Mouse (Mus musculus) kidney, postnatal 0 days (tissue): ENCODE measurements around the gene Secisbp2l. TPM values are rescaled to one million over a fixed set of nuclear protein-coding genes. Genes with fewer than 3 reads are reported as not detected.

ENCODE experiments used
- ATAC-seq: fragments of 200-750 bp; cut with Nextera tagmentation; replicated peaks from 2 replicates; pipeline ENCODE4 v1.8.0; 2017; ENCODE audit warnings: low read depth, moderate number of reproducible peaks, moderate TSS enrichment, moderate library complexity; ENCODE audit not compliant: low FRiP score
- DNase-seq: peaks from one replicate; pipeline ENCODE4 v3.0.0-alpha.2; 2016; ENCODE audit warnings: low spot score
- H3K27ac ChIP-seq: fragments of 300-500 bp; sonication (generic); 2 replicates; pipeline ENCODE4 v1.5.1; 2014; ENCODE audit warnings: mild to moderate bottlenecking
- H3K27me3 ChIP-seq: fragments of 300-500 bp; sonication (generic); 2 replicates; pipeline ENCODE4 v1.6.1; 2014; ENCODE audit warnings: low read length, mixed read lengths; ENCODE audit not compliant: insufficient read depth
- H3K36me3 ChIP-seq: fragments of 300-500 bp; sonication (generic); 2 replicates; pipeline ENCODE4 v1.6.1; 2014; ENCODE audit warnings: low read length, mixed read lengths; ENCODE audit not compliant: insufficient read depth
- H3K4me1 ChIP-seq: fragments of 300-500 bp; sonication (generic); replicated peaks from 2 replicates; pipeline ENCODE4 v1.6.1; 2014; ENCODE audit warnings: antibody characterized with exemption, low read length, mixed read lengths; ENCODE audit not compliant: insufficient read depth
- H3K4me2 ChIP-seq: fragments of 300-500 bp; sonication (generic); 2 replicates; pipeline ENCODE4 v1.6.1; 2014; ENCODE audit warnings: mild to moderate bottlenecking, low read length, moderate library complexity, mixed read lengths
- H3K4me3 ChIP-seq: fragments of 300-500 bp; sonication (generic); replicated peaks from 2 replicates; pipeline ENCODE4 v1.5.1; 2014; ENCODE audit warnings: low read depth, low read length
- H3K9ac ChIP-seq: fragments of 300-500 bp; sonication (generic); 2 replicates; pipeline ENCODE4 v1.6.1; 2014; ENCODE audit warnings: low read depth, low read length
- H3K9me3 ChIP-seq: fragments of 300-500 bp; sonication (generic); replicated peaks from 2 replicates; pipeline ENCODE4 v1.6.1; 2016; ENCODE audit warnings: low read length, inconsistent platforms, mixed read lengths
- CTCF ChIP-seq: IDR thresholded peaks from 2 replicates; pipeline ENCODE4 v1.5.1; 2016; ENCODE audit warnings: antibody characterized with exemption, low read depth, mild to moderate bottlenecking, moderate library complexity
- WGBS: fragments of 180-500 bp; shearing (Covaris S2); extraction: QIAGEN DNeasy Blood & Tissue Kit; methylation state at CpG from one replicate; pipeline ENCODE4 v1.1.7; 2014; 5-methylcytosine and 5-hydroxymethylcytosine counted together
- polyA plus RNA-seq: library from polyadenylated mRNA; unstranded; fragments of >200 nt; fragmentation: Nextera tagmentation; extraction: Ambion mirVana; gene quantifications from 2 replicates; pipeline ENCODE4 v1.2.1, GENCODE M21; 2015

The Secisbp2l gene
- polyA plus RNA-seq, 1 experiment from 2014 or later = 17.1 TPM

GRCm38 (mm10) chr2:125794166-125794565 lies 11.5 kb upstream of the Secisbp2l start:
- no peak overlapping the region for H3K4me2 ChIP-seq
- ATAC-seq (no peak), DNase-seq (peak; percentile 84)
- no peak overlapping the region for H3K9ac ChIP-seq
- H3K4me1 ChIP-seq = no peaks in the 10 kb centered on the region
- no peaks in the 10 kb centered on the region for H3K36me3 ChIP-seq
- TF ChIP-seq CTCF = no peak
- WGBS = 35% methylated on average over 2 of the region's 2 CpGs
- no peaks in the 10 kb centered on the region for H3K9me3 ChIP-seq
- H3K27me3 ChIP-seq = no peaks in the 10 kb centered on the region
- H3K27ac ChIP-seq = no peak overlapping the region
- H3K4me3 ChIP-seq = no peak overlapping the region

GRCm38 (mm10) chr2:125792879-125793261 lies 10.2 kb upstream of the Secisbp2l start:
- WGBS = 76% methylated on average over 11 of the region's 11 CpGs
- Histone ChIP-seq H3K4me1 (no peaks in the 10 kb centered on the region), H3K9ac (no peak overlapping the region), H3K36me3 (no peaks in the 10 kb centered on the region), H3K9me3 (no peaks in the 10 kb centered on the region), H3K4me2 (no peak overlapping the region), H3K27me3 (no peaks in the 10 kb centered on the region), H3K4me3 (no peak overlapping the region), H3K27ac (no peak overlapping the region)
- TF ChIP-seq CTCF = no peak
- ATAC-seq (no peak), DNase-seq (no peak)

- Histone ChIP-seq H3K4me2 (no peak overlapping the region), H3K9ac (no peak overlapping the region), H3K4me1 (no peaks in the 10 kb centered on the region), H3K4me3 (no peak overlapping the region), H3K27me3 (no peaks in the 10 kb centered on the region), H3K36me3 (no peaks in the 10 kb centered on the region), H3K9me3 (no peaks in the 10 kb centered on the region), H3K27ac (no peak overlapping the region)
- TF ChIP-seq CTCF = no peak
- 55% methylated on average over 2 of the region's 2 CpGs for WGBS
- DNase-seq (no peak), ATAC-seq (no peak)
Observed at GRCm38 (mm10) chr2:125792144-125792878, 9.6 kb upstream of the Secisbp2l start.

- Histone ChIP-seq H3K36me3 (no peaks in the 10 kb centered on the region), H3K27ac (no peak overlapping the region), H3K4me2 (no peak overlapping the region), H3K9me3 (no peaks in the 10 kb centered on the region), H3K27me3 (no peaks in the 10 kb centered on the region), H3K4me1 (no peaks in the 10 kb centered on the region), H3K4me3 (no peak overlapping the region), H3K9ac (no peak overlapping the region)
- 75% methylated on average over 7 of the region's 7 CpGs for WGBS
- no peak for ATAC-seq
- peak; percentile 12 for DNase-seq
- no peak for TF ChIP-seq CTCF
Observed at GRCm38 (mm10) chr2:125791485-125791885, 8.8 kb upstream of the Secisbp2l start.

- Histone ChIP-seq H3K27ac (no peak overlapping the region), H3K27me3 (no peaks in the 10 kb centered on the region), H3K36me3 (no peaks in the 10 kb centered on the region), H3K4me3 (no peak overlapping the region), H3K4me1 (no peaks in the 10 kb centered on the region), H3K4me2 (no peak overlapping the region), H3K9me3 (no peaks in the 10 kb centered on the region), H3K9ac (no peak overlapping the region)
- ATAC-seq (no peak), DNase-seq (no peak)
- WGBS = 90% methylated on average over 4 of the region's 4 CpGs
- TF ChIP-seq CTCF = no peak
Observed at GRCm38 (mm10) chr2:125790242-125790641, 7.6 kb upstream of the Secisbp2l start.

GRCm38 (mm10) chr2:125789265-125789664 lies 6.6 kb upstream of the Secisbp2l start:
- H3K9ac ChIP-seq = no peak overlapping the region
- DNase-seq (no peak), ATAC-seq (no peak)
- H3K4me2 ChIP-seq = no peak overlapping the region
- no peak overlapping the region for H3K27ac ChIP-seq
- TF ChIP-seq CTCF = no peak
- no peaks in the 10 kb centered on the region for H3K36me3 ChIP-seq
- H3K4me3 ChIP-seq = no peak overlapping the region
- H3K9me3 ChIP-seq = no peaks in the 10 kb centered on the region
- 44% methylated on average over 5 of the region's 5 CpGs for WGBS
- H3K27me3 ChIP-seq = no peaks in the 10 kb centered on the region
- no peaks in the 10 kb centered on the region for H3K4me1 ChIP-seq

GRCm38 (mm10) chr2:125788785-125789184 lies 6.1 kb upstream of the Secisbp2l start:
- Histone ChIP-seq H3K27me3 (no peaks in the 10 kb centered on the region), H3K9me3 (no peaks in the 10 kb centered on the region), H3K27ac (no peak overlapping the region), H3K9ac (no peak overlapping the region), H3K4me3 (no peak overlapping the region), H3K4me2 (no peak overlapping the region), H3K36me3 (no peaks in the 10 kb centered on the region), H3K4me1 (no peaks in the 10 kb centered on the region)
- no peak for TF ChIP-seq CTCF
- WGBS = 44% methylated on average over 3 of the region's 3 CpGs
- no peak for ATAC-seq
- peak; percentile 44 for DNase-seq
